Mouse (Mus musculus) left cerebral cortex, postnatal 10 days (tissue): ENCODE measurements around the gene Plcb3. TPM values are rescaled to one million over a fixed set of nuclear protein-coding genes. Genes with fewer than 3 reads are reported as not detected.

ENCODE experiments used
- DNase-seq, 2 experiments: peaks; one replicate each; pipeline ENCODE4 v3.0.0; 2021 to 2022; ENCODE audit warnings: low spot score in 2 of 2, mixed read lengths in 1 of 2; ENCODE audit errors: extremely low spot score in 1 of 2
- intact Hi-C: fragments of 180-260 bp; cut with DNase I; formaldehyde crosslinking; loops from one replicate; pipeline ENCODE4 v1.15.1; 2025
- total RNA-seq, 2 experiments: library from RNA; stranded (reverse); gene quantifications; 2 replicates each; pipeline ENCODE4 v1.2.3; 2021

Plcb3 gene
- total RNA-seq, 2 experiments from 2014 or later: 11.2 to 11.6 TPM

DNA sequence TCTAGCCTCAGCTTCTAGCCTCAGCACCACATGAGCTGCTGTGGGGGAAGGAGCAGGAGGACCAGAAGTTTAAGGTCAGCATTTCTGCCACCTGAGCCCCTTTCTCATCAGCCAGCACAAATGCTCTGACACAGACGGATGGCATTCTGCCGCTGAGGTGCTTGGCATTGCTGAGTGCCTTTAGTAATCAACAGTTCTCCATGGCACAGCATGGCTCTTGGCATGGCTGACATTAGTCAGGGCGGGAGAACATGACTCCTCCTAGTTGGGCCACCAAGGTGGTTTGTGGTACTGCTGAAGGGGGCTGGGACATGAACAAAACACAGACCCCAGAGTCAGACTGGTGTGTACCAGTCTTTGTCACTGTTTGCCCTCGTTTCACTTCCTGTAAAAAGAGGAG lies 28.1 kb downstream of the Plcb3 start:
- intact Hi-C loops: no loop called here

DNA sequence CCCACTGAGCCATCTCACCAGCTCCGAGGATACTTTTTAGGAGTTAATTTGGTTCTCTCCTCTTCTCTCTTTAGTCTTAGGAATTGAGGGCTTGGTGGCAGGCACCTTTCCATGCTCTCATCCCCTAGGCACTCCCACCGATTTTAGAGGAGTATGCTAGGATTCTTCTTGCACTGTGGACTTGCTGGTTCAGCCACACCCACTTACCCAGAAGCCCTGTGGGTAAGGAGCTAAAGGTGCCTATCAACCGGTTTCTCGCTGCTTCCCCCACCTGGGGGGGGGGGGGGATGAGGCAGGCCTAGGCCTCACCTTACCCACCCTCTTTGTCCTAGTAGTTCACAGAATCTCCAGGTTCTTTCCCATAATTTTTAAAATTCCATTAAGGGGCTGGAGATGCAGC lies 28.5 kb downstream of the Plcb3 start:
- no peak for DNase-seq
- intact Hi-C loops: no loop called here

More for the DNA sequence above, 28.1 kb downstream of the Plcb3 start:
- no peak for DNase-seq

DNA sequence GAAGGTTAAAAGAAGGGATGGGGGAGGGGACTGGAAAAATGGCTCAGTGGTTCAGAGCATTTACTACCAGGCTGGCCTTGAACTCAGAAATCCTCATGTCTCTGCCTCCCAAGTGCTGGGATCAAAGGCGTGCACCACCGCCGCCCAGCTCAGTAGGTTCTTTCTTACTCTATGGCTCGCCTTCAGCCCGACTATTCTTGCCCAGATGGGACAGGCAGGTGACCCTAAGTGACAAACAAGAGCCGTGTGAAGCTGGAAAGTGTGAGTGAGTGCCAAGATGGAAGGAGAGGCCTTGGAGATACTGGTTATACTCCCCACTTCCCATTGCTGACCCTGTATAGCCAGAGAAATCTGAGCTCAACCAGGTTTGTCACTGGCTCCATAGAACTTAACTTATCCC lies 32.6 kb downstream of the Plcb3 start:
- peak in 1 of 2 experiments; percentile 17 for DNase-seq
- intact Hi-C loops: loop anchor here (5.0 kb wide), 1 partner anchor 34 kb away; the partner anchor contains the start of gene Plcb3

DNA sequence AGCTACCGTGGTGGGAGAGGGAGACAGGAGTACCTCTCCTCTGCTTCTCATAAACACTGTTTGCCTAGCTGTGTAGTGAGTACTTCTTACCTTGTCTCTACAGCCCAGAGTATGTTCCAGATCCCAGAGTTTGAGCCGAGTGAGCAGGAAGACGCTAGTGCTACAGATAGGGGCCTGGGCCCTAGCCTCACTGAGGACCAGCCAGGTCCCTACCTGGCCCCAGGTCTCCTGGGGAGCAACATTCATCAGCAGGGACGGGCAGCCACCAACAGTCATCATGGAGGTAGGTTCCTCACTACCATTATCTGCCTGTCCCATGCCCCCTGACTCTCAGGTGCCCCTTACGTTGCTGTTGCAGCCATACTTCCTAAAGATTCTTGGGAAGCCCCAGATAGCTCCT lies 33.5 kb downstream of the Plcb3 start:
- DNase-seq: no peak
- intact Hi-C loops: loop anchor here (5.0 kb wide), 1 partner anchor 35 kb away; the partner anchor contains the start of gene Plcb3

DNA sequence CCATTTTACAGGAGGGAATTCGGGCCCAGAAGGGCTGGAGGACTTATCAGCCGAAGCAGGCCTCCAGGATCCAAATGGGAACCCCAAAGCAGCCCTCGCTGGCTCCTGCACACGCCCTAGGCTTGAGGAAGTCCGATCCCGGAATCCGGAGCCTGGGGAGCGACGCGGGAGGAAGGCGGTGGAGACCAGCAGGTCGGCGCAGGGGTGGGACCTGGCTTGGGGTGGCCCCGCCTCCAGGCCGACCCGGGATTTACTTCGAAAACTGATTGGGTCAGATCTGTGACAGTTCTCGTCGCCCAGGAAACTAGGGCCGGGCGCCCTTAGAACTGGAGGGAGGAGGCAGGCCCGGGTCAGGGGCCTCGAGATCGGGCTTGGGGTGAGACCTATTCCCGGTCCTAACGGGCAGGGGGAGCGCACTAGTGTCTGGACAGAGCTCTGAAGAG lies 34.0 kb downstream of the Plcb3 start, which contains the start of gene Gpr137:
Gene Gpr137, minus strand, starts transcription at position 232 of the 443 bp plus-strand sequence.
- DNase-seq: peak; percentile 92 to 97
- intact Hi-C loops: loop anchor here (5.0 kb wide), 1 partner anchor 35 kb away; the partner anchor contains the start of gene Plcb3

DNA sequence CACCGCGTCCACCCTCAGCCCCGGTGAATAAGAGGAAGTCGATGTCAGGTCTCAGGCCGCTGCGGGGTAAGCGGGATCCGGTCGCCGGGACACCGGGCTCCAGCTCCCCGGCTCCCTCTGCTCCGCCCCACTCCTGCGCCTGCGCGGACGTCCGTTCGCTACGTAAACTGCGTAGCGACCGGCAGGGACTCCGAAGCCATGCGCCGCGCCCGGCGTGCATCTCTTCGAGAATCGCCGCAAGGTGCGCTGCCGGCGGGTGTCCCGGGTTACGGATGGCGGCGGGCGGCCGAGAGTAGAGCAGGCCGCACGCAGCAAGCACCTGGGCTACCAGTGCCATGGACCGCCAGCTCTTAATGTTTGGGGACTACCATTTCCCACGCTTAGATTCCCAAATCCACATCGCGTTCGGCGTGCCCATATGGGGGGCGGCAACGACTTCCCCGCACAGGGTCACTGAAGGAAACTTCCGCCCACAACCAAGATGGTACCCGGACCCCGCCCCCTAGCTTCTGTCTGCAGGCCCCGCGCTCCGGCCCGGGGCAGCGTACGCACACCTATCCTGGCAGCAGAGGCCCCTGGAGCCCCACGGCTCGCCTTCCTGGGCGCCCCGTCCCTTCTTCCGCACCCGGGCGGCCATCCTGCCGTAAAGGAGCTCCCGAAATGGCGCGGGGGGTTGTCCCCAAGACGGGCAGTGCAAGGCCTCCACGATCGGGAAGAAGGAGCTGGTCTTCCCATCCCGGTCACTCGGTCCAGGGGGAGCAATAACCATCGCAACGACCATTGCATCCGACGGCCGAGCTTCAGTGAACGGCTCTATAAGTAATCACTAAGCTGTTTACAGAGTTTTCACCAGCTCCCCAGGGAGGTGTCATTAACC lies 34.7 kb downstream of the Plcb3 start, which contains the start of gene Bad:
Gene Bad, plus strand, starts transcription at position 490 of the 877 bp plus-strand sequence.
- intact Hi-C loops: loop anchor here (5.0 kb wide), 1 partner anchor 36 kb away; the partner anchor contains the start of gene Plcb3
- DNase-seq: peak; percentile 88 to 95

DNA sequence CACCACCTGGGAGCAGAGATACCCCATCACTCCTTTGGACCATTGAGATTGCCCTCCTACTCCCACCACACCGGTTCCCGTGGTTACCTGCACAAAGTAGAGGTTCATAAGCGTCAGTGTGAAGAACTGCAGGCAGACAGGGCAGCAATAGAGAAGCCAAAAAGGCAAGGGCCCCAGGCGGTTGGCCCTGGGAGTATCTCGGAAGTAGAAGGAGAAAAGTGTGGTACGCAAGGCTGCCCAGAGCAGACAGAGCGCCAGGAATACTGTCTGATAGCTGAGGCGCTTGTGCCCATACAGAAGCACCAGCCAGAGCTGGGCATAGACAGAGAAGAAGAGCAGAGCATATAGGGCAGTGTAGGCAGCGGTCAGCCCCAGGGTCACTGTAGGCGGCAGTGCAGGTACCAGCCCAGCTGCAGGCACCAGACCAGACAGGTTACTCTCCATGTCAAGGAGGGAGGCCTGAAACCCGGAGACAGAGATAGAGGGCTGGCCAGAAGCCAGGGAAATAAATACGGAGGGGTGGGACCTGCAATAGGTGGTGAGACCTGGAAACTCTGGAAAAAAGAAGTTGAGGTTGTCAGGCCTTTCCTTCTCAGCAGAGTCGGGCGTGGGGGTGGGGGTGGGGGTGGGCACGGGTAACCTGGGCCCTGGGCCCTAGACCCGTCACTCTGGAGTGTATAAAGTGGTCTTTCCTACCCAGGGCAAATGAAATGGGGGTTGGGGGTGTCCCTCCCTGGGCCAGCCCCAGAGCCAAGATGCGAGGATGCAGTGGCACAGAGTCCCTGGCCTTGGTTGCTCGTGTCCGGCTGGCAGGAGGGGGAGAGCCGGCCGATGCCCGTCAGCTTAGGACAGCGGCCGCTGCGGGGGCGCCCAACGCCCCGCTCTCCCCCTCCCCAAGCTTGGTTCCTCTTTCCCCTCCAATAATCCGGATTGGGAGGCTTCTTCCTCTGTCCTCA lies 35.6 kb downstream of the Plcb3 start:
- no peak for DNase-seq
- intact Hi-C loops: loop anchor here (5.0 kb wide), 1 partner anchor 37 kb away; the partner anchor contains the start of gene Plcb3

DNA sequence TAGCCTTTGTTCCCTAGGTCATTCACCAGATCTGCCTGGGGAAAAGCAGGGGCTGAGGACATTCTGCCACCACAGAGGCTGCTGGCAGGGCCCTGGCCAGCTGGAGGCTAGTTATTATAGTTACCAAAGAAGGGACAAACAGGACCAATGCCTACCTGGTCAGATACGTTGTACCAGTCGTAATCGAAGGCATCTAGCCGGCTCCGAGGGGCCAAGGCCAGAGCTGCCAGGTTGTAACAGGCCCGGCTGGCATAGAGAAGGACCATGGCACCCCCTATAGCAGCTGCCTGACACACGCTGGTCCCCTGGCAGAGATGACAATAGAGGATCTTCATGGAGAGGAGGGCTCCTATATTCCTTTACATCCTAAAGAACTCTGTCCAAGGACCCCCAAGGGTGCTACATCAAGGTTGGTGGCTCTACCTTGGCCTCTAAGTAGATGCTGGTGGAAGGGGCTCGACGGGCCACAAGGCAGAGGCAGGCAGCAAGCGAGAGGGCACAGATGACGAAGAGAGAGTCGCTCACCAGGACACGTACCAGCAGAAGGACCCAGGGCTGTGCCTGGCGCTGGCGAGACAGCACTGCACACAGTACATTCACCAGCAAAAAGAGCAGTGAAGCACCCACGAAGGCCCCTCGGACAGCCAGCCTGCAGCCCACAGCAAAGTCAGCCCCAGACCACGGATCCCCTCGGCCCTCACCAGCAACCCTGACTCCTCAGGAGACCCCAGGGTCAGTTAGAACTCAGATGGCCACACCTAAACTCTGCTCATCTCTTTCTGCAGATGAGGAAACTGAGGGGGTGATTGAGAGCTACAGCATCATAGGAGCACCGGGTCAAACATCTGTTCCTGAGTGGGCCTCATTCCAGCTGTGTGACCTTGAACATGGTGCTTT lies 36.9 kb downstream of the Plcb3 start:
- intact Hi-C loops: loop anchor here (5.0 kb wide), 1 partner anchor 38 kb away; the partner anchor contains the start of gene Plcb3
- no peak for DNase-seq

DNA sequence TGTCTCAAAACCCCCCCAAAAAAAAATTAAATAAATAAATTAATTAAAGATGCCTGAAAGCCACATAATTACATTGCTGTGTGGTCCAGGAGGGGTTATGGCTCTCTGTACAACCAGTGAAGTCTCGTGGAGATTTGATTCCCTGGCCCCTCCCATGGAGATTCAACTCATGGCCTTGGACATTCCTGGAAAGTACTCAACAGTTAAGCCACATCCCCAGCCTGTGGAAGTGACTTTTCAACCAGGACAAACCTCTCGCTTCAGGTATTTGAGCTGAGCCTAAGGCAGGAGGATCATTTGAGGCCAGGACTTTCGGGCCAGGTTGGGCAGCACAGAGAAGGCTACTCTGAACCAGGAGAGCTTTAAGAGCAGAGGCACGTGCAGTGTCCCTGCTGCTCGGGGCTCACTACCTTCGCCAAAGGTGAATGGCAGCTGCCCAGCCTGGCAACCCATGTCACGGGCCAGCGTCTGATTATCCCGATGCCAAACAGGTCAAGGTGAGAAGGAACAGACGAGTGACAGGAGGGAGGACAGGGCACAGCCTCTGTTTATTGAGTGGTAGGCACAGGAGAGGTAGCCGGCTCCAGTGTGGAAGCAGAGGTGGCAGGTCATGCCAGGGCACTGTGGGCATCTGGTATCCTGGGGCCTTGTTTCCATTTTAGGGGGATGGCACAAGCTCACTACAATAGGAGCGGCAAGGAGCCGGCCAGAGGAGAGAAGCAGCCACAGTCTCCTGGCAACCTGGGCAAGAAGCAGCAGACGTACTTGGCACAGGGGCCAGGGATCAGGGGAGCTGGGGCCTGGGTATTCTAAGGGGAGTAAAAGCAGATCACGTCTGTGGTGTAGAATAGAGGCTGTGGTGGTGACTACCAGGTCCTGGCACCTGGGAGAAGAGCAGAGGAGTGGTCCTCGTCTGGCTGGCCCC lies 38.5 kb downstream of the Plcb3 start:
- intact Hi-C loops: no loop called here
- peak in 1 of 2 experiments; percentile 35 for DNase-seq

DNA sequence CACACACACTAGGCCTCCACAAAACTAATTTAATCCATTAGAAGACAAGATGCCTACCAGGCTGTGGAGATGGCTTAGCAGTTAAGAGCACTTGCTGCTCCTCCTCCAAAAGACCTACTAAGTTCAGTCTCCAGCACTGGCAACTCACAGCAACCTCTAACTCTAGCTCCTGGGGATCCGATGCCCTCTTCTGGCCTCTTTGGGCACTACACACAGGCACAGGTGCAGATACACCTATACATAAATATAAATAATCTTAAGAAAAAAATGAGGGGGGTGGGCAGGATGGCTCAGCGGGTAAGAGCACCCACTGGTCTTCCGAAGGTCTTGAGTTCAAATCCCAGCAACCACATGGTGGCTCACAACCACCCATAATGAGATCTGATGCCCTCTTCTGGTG lies 40.0 kb downstream of the Plcb3 start:
- intact Hi-C loops: no loop called here
- DNase-seq: peak in 1 of 2 experiments; percentile 39

DNA sequence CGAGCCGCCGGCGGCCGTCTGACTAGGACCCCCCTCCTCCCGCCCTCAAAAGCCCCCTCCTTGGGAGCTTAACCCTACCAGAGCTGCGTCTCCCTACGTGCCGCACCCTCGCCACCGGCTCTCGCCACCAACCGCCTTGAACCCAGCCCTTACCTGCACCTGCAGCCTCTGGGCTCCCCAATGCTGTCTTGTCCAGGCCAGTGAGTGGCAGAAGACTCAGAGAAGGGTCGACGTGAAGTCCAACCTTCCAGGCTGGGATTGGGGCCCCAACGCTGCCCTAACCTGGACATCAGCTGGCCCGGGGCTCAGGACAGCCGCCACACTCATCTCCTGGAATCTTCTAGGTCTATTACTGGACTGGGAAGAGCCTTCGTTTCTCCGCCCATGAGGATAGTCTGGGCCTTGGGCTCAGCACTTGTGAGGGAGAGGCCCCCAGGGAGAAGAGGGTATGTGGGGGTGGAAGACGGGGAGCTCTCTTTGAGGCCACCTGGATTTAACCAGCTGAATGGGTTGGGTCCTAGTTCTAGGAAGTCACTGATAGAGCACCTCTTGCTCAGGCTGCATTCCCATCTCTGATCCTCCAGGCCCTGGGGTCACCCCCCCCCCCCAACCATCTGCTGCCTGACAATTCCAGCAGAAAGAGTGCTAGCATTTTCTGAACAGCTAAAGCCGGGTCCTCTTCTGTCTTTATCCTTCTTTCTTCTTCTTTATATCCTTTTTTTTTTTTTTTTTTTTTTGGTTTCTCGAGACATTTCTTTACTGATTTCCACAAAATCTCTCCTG lies 41.9 kb downstream of the Plcb3 start, which contains the start of gene Kcnk4:
Gene Kcnk4, minus strand, starts transcription at position 321 of the 783 bp plus-strand sequence.
- intact Hi-C loops: no loop called here
- DNase-seq: no peak

DNA sequence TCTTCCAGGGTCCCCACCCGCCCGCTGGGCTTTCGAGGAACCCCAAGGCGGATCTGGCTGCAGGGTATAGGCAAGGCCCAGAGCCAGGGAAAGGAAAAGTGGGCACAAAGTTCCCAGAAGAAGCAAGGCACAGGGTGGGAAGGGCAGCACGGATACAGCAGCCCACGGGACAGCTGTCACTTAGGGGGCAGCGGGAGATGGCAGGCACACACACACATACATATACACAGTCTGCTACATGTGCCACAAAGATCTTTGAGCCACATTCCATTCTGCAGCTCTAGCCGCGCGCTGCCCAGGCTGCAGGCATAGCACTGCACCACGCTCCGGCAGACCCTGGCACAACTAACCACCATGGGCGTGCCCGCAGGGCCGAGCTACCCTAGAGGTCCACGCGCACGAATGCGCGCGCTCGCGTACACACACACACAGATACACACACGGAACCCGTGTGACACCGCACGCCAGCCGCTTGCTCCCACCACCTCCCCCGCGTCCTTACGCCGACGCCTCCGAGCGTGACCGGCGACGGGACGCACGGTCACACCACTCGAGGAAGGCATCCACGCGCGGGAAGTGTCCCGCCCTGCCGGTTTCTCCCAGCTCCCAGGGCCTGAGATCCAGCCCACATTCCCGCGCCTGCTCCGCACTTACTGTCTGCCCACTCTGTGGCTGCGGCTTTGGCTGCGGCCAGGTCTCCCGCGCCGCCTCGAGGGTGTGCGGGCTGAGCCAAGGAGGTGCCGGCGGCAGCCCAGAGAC lies 42.7 kb downstream of the Plcb3 start:
- DNase-seq: peak; percentile 48 to 75
- intact Hi-C loops: no loop called here

DNA sequence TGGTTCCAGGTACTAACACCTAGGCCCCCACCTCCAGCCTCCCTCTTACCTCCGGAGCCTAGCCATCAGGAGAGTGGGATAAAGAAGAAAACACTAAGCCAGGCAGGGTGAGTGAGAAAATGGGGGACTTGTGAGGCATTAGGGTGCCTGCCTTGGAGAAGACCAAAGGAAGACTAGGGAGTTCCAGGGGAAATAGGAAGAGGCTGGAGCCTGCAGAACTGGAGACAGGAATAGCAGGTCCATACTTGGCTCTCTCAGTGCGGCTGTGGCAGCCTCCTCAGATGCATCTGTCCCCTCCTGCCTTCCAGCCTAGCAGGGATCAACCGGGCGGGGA lies 43.2 kb downstream of the Plcb3 start:
- intact Hi-C loops: no loop called here
- DNase-seq: no peak

DNA sequence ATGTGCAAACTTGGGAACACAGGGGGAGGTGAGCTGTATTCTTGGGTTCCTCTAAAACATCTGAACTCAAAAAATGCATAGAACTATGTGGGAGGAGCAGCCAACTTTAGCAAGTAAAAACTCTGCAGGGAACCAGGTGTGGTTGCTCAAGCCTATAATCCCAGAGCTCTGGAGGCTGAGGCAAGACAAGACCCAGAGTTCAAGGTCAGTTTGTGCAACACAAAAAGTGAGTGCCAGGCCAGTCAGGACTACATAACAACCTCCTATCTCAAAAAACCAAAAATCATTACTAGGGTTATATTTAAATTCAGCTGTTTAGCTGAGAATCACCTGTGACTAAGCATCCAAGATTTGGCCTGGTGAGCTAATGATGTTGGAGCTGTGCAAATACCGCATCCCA lies 44.3 kb downstream of the Plcb3 start:
- DNase-seq: no peak
- intact Hi-C loops: no loop called here

DNA sequence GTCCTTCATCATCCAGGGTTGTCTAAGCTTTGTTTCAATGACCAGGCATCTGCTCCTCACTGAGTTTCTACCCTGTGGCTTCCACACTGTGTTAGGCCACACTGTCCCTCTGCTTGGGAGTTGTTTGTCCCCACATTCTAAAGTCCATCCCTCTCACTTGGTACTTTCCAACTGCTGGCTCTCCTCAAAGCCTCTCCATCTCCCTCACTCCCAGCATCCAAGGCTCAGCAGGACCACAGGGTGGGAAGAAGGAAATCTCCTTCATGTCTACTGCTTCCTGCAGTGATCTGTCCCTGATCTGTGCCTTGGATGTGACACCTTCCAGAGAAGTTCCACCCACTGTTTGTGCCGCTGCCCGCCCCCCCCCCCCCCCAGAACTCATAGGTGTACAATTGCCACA lies 45.3 kb downstream of the Plcb3 start:
- DNase-seq: no peak
- intact Hi-C loops: no loop called here
